Mouse (Mus musculus) induced T-regulatory cell, adult 2 months (primary cell): Measurements from ENCODE around the gene Tle3.
A peak's percentile ranks its signal among the peaks of the same experiment; 100 is the strongest.

ENCODE experiments used
- DNase-seq: peaks from one replicate; pipeline ENCODE4 v3.0.0-alpha.2; 2012; ENCODE audit warnings: low read depth

Tle3 gene

DNA sequence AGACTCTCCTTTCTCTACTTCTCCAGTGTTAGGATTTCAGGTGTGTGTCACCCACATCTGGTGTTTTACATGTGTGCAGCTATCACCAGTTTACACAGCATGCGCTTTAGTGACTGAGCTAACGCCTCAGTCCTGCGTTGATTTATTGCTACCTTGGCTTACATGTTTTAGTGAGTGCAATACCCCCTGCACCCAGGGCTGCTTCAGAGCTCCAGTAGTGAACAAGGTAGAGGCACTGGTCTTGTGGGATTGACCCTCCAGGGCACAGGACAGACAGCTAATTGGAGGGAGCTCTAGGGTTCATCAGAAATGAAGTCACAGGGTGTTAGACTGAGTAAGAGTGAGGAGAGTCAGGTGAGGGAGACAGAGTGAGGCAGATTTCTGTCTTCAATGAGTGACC lies 12.4 kb upstream of the Tle3 start:
- no peak for DNase-seq

DNA sequence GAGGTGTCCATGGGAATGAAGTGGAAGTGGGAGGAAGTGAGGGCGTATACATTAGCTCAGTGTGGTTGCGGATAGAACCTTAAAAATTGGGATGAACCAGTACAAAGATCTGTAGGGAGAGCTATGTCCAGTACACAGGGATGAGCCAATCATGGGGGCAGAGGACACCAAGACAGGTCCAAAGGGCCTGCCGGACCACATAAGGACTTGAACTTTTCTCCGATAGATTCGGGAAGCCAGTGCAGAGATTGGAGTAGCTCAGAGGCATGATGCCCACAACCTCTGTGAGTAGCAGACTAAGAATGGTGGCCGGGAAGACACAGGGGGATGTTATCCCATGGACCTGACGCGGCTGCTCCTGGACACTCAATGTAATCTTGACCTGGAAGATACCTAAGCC lies 12.0 kb upstream of the Tle3 start:
- no peak for DNase-seq

DNA sequence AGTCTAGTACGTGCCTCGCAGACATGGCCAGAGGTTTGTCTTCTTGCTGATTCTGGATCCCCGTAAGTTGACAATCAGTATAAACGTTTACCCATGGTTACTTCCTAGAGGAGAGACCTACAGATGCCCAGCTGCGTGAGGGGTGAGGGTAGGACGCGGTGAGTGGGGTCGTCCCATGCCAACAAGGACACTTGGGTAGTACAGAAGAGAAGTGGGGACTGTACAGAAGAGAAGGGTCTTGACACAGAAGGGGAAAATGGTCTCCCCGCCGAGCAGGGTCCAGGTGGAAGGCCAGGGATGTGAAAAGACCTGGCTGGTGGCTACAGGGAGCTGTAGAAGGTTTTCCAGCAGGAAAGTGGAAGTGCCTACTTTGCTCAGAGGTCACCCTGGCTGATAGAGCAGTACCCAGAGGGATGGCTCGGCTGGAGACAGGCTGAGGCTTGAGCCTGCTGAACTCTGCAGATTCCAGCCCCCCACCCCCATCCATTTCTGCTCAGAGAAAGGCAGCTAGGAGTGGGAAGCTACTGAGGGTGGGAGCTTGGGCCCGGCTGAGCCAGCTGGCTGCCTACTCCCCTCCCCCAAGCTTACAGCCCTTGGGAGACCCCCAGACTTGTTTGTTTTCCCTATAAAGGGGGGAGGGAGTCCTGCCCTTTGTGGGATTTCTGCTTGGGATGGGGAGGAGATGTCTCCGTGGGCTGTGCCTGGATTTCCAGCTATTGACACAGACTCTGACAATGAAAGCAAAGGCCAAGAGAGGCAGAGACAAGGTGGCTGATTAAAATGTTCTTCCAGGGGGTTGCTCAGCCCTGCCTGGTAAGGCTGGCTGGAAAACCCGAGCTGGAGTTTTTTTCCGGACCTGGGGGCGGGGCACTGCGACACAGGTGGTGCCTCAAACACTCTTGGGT lies 11.2 kb upstream of the Tle3 start:
- no peak for DNase-seq

DNA sequence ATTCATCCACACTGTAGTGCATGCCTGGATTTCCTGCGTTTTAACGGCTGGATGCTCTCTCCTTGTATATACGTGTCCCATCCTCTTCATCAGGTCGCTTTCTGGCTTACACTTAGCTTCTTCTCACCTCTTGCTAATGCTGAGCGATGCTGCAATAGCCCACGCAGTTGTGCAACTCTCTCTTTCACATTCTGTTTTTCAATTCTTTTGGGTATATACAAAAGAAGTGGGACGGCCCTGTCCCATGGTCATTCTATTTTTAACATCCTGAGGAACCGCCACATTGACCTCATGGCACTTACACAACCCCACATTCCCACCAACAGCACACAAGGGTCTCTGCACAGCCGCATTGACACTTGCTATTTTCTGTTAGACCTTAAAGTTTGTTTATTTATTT lies 9.0 kb upstream of the Tle3 start:
- DNase-seq: no peak

GRCm38 (mm10) chr9:61366108-61366507 lies 6.1 kb upstream of the Tle3 start:
- no peak for DNase-seq

GRCm38 (mm10) chr9:61367156-61367555 lies 5.0 kb upstream of the Tle3 start:
- no peak for DNase-seq

GRCm38 (mm10) chr9:61367857-61368566 lies 4.2 kb upstream of the Tle3 start:
- no peak for DNase-seq

DNA sequence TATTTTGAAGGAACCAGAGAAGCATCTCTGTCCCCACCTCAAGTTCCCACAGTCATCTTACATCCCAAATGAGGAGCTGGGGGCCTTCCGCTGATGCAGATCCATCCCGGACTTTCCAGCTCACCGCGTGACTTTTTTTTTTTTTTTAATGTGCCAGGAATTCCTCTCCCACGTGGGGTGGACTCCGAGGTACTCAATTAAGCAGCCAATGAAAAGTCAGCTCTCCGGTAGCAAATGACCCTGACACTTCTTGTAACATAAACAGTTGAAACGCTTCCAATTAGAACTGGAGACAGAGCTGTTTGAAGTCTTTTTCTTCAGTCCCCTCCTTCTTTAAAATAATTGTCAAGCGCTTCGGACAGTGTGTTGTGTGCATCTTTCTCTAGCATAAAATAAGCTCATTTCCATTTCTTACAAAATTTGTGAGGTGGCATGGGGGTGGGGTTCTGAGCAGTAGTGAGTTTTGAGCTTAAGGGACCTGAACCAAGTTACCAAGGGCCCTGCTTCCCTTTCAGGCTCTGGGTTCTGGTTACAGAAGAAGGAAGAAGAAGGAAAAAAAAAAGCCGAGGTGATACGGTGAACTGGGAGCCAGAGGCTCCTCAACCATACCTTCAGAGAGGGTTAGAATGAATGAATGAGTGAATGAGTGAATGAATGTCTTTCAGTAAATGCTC lies 3.5 kb upstream of the Tle3 start:
- no peak for DNase-seq

DNA sequence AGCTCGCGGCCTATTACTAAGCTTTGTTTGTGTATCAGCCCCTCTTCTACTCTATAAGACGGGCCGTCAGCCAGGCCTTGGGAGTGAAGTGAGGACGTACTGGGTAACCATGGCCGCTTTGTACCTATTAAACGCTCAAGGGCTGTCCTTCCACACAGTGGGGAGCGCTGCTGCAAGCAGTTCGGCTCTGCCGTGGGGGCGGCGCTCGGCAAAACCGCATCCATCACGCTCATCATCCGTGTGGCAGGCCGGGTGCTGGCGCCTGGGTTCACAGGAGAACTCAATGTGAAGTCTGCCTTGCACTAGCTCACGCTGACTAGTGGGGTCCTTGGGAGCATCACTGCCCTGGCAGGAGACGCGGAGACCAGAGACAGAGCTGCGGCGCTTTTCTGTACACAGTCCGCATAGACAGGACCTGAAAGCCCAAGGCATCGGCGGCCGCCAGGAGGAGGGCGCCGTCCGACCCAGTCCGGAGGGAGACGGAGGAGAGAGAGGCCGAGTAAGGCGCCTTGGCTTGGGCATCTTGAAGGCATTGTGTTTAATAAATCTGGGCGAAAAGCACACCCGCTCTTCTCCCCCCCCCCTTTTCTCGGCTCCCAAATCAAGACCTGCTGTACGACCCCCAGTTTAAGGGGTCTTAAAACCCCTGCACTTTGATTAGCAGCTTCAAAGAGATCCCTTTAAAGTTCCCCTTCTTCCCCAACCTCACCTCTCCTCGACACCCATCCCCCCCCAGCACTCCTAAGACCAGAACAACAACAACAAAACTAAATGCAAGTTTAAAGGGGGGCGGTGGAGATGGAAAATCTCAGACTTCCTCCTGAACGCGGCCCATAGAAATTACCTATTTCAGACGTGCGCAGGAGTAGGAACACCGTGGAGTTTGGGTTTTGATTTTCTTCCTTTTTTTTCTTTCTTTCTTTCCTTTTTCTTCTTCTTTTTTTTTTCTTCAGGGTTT lies 2.6 kb upstream of the Tle3 start:
- DNase-seq: peak; percentile 81

DNA sequence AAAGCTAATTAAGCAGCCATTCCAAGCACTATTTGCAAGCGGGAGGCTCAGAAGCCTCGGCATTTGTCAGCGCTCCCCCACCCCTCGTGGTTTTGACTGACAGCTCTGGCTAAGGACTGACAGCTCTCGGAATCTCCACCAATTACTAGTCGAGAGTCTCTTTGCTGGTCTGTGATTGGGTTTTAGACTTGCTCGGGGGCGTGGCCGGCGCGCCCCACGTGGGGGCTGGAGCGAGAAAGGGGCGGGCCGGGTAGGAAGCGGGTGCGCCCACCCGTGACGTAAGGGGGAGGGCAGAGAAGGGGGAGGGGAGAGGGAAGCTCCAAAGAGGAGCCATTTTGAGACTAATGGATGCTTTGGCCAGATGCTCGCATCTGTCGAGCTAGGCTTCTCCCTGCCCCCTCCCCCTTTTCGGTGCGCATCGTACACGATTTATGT lies 1.7 kb upstream of the Tle3 start:
- peak; percentile 99 for DNase-seq

GRCm38 (mm10) chr9:61370889-61371754 lies 1.0 kb upstream of the Tle3 start:
- peak; percentile 77 for DNase-seq

GRCm38 (mm10) chr9:61372510-61372975 lies 377 bp downstream of the Tle3 start:
- DNase-seq: no peak

GRCm38 (mm10) chr9:61372976-61373633 lies 939 bp downstream of the Tle3 start:
- DNase-seq: peak; percentile 74

DNA sequence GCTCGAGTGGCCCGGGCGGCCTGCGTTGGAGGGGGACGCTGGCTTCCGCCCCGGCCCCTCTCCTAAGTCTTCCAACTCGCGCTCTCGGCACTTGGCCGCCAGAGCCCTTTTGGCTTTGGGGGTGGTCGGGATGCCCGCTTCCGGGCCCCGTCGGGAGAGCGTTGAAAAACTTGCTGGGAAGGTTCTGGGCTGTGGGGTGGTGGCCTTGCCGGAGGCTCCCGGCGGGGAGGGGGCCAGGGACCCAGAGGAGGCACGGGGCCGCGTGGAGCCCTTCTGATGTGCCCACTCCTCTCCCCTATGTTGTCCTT lies 1.4 kb downstream of the Tle3 start:
- DNase-seq: no peak

DNA sequence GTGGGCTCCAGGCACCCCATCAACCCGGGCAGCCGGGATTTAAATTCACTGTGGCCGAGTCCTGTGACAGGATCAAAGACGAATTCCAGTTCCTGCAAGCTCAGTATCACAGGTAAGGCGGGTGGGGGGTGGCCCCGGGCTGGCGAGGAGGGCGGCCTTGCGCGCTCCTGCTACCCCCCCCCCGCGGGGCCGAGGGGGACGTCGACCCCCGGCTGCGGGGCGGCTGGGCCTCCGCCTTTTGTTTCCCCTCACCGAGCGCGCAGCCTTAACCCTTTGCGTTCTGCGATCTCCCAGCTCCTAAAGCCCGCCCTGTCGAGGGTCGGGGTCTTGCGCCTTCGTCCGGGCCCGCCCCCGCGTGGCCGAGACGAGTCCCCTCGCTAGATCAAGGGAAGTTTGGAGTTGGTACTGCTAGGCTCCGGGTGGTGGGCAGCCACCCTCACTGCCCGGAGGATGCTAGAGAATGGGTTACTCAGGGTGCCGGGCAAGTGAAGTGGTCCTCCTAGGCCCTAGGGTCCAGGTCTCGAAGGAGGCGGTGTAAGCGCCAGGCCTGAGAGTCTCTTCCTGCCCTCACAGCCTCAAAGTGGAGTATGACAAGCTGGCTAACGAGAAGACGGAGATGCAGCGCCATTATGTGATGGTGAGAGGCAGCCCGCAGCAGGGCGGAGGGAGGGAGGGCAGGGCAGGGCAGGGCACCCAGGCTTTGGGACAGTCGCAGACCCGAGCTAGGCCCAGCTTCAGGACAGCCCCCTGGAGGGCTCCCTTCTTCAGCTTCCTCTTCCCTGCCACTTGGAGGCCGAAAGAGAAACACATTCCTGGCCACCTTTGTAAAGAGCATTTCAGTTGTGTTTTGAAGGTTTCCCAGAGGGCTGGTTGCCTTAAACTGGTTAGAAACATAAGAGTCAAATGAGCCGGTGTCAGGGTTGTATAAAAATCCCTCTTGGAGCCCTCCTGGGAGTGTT lies 2.1 kb downstream of the Tle3 start:
- peak; percentile 70 for DNase-seq

- DNase-seq: no peak
These were observed 2.8 kb downstream of the Tle3 start for GRCm38 (mm10) chr9:61375002-61375401.

DNA sequence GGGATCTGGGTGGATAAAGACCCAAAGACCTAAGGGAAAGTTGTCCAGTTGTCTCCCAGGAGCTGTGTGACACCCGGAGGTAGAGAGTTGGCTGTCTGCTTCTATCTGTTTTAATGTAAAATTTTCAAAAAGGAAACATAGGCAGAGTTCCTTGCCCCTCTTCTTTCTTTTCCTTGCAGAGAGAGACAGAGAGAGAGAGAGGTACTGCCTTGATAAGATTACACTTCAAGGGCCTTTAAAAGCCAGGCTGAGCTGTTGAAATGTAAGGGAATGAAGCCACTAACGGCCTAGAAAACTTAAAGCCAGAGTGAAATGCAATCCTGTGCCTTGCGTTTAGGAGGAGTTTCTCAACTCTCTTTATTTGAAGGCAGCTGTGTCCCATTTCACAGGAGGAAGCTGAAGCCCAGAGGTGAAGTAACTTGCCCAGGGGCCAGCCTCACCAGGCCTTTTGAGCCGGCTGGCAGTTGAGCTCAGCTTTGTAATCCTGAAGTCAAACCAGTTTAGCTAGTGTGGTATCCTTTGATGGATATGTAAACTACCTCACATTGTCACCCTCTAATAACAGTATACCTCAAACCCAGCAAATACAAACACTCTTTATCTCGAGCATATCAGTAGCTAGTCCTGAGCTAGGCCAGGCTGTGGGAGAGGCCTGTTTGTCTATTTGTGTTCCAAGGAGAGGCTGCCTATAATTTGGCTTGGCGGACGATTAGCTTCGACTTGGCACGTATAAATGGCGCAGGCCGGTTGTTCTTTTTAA lies 3.8 kb downstream of the Tle3 start:
- no peak for DNase-seq

DNA sequence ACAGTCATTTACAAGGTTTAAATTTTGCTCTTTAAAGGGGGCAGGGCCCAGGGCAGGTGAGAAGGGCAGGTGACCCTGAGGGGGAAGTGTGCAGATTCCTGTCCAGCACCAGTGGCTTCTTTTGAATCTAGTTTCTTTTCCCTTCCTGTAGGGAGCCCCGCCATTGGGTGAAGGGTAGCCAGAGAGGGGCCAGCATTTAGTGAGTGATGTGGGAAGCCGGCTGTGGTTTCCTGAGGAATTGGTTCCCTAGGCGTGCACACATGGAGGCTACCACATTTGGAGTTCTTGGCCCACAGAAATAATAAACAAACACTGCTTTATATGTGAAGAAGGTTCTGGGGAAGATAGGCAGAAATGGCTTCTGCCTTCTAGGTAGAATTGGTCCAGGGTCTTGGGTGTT lies 4.5 kb downstream of the Tle3 start:
- no peak for DNase-seq
